Mouse (Mus musculus): ENCODE results near the gene Acss1.

Gene Acss1

DNA sequence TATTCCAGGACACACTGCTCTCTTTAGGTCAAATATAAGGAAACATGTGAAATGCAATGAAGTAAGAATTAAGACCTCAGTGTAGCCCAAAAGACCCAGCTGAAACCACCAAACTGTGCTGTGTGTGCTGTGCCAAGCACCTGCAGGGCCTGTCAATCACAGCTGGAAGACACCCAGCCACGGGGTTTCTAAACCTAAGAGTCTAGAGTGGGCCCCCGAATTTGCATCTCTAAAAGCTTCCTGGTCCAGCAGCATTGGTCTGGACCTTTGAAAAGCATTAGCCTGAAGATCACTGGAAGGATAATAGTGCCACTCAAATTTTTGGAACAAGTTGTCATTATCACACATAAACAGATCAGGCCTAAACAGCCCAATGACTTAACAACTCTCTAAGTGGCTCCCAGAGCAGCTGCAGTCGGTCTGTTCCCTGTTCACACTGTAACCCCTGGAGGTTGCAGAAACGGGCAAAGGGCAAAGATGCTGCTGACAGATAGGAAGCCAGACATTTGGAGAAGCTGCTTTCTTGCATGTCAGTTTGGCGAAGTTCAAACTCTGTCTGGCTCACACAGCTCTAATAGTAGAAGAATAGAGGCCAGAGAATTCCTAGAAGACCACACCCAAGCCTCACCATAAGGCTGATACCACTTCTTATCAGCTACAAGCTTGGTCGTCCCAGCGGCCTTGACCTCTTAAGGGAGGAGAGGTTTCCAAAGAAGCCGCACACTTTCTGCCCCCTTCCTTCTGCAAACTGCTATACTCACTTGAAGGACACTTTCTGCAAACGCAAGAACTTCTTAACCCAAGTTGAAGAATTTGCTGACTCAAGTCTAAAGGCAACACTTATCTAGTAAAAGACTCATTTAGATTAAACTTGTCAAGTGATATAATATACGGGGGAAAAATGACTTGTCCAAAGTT is 2.5 kb downstream of the Acss1 start:
- DNase-seq (ENCODE audit: low read depth), result no peak

DNA sequence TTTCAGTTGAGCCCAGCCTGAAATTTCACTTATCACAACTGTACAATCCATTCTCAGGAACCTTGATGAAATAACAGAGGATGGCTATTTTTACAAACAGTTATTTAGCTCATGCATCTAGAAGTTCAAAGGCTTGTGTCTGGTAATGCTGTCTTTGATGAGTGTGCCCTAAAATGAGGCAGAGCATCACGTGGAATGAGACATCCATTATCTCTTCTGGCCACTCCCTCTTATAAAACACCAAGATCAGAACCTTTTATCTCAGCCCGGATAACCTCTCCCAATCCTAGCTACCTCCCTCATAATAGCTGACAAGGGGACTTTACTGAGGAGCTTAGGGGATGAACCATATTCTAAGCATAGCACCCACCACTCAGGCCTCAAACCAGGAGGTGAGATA is 3.3 kb downstream of the Acss1 start:
- no peak for DNase-seq (ENCODE audit: low read depth)

DNA sequence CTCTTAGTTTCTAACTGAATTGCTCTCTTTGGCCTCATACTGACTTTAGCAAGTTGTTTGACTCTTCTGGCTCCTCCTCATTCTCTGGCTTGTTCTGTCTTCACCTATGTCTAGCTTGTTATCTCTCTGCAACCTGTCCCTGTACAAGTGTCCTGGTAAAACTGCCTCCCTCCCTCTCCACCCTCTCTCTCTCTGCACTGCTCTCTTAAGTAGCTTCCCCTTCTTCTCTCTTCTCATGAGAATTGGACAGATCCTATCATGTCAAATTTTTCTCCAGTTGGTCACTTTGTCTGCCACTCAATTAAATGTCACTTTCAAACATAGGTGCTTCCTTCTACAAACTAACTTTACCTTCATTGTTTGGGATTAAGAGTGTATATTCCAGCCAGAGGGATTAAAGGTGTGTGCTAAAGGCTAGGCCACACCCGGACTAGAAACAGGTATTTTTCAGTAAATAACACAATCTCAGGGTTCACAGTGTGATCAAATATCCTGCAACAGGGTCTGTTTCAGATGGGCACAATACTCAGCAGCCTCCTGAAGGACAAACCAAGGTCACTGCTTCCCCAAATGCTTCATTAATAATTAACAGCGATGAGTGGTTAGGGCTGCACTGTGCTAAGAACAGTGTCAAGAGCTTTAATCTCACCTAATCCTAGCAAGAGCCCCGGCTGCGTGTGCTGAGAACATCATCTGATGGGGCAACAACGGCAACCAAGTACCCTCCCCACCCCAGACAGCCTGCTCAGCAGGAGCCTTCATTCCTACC is 4.0 kb downstream of the Acss1 start:
- no peak for DNase-seq (ENCODE audit: low read depth)

DNA sequence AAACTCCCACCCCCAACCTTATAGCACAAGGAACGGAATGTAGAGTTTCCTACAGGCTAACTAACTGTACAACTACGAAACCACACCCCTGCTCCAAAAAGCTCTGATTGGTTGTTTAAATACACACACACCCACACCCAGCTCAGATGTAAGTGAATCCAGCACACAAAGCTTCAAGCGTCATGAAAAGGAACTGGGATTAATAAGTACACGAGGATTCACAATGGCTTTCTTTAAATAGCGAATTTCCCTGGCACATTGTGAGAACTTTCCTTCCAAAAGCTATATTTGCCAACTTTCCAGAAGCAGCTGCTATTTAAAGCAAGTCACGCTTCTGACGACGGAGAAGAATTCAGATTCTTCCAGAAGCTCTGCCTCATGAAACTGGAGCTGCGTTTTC is 5.0 kb downstream of the Acss1 start:
- DNase-seq (ENCODE audit: low read depth), result no peak

DNA sequence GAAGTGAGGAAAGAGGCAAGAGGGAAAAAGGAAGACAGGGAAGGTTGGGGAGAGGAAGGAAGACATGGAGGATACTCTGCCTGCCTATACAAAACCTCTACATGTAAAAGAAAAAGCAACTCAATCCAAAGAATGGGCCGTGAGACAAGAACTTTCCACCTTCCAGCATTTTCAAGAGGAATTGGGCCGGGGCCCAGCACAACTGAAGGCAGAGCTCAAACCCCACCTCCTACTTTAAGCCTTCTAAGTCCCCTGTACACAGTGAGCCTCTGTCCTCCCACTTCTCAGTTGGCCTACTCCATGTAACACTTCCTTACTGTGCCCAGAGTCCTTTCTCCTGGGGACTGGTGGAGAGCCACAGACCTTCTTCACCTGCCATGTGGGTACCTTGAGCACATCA is 6.3 kb downstream of the Acss1 start:
- no peak for DNase-seq (ENCODE audit: low read depth)

DNA sequence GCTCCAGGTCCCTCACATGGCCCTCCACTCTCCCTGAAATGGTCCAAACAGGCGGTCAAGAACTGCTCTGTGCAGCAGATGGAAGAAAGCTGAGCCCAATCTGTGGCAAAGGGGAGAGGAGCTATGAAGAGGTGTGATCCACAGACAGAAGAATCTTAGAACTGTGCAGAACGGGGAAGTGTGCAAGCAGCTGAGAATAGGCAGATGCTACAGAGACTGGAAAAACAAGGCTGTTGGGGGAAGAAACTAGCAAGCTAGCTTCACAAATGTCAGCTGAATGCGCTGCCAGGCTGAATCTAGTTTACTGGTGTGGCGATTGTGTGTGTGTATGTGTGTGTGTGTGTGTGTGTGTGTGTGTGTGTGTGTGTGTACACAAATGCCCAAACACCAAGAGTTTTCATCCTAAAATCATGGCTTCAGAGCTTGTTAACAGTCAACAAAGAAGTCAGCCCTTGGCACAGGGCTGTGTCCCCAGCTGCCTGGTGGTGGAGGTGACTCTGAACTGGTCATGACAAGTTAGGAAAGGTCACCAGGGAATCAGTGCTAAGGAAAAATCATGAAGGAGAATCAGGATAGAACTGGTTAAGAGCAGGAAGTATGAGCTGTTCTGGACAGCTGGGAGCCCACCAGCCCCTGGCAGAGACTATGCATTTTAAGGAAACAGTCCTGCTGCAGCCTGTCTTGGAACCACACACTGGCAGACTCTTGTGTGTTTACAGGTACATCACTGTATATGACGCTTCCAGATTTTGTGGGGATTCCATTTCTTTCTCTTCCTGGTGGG is 7.4 kb downstream of the Acss1 start:
- no peak for DNase-seq (ENCODE audit: low read depth)

DNA sequence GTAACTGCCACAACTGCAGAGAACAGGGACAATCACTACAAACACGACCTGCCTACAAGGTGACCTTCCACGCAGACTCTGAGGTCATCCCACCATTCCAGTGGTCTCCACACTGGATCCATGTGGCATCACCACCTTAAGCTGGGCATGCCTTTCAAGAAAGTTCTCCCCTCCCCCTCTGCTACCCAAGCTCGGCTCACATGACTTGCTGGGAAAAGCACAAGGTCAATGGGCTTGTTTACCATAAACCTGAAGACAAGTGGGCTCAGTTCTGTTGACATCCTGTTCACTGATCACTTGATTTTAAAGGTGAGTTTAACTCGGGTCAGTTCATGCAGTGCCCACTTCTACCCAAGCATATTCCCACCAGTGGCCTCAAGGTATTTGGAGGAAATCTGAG is 8.3 kb downstream of the Acss1 start:
- no peak for DNase-seq (ENCODE audit: low read depth)

DNA sequence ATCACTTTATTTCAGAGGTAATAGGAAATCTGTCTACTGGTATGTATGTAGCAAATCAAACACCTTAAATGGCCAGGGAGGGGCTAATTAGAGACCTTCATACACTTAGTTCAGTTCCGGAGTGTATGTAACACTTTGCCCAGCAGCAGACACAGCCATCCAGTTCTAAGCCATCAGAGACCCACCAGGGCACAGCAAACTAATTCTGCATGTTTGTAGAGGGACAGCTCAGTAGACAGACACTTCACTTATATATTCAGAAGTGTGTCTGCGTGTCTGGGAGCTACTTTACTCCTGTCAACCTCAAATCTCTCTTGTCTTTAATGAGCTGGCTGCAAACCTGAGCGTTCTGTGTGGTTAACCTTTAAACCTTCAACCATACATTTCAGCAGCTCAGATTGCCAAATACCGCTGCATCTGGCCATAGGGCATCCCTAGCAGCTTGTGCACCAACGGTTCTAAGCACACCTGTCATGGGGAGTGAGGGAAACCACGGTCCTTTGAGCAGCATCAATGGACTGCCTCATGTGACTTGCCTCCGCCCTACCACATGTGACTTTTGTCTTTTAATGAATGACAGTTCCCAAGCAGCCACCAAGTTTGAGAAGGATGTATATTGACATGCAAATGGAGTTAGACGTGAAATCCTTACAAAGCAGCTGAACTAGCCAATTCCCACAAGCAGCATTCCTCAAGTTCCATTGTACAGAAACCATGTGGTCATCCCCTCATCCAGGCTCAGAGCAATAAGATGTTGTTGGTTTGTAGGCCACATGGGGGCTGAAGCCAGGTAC is 11.1 kb downstream of the Acss1 start:
- DNase-seq (ENCODE audit: low read depth), result no peak

DNA sequence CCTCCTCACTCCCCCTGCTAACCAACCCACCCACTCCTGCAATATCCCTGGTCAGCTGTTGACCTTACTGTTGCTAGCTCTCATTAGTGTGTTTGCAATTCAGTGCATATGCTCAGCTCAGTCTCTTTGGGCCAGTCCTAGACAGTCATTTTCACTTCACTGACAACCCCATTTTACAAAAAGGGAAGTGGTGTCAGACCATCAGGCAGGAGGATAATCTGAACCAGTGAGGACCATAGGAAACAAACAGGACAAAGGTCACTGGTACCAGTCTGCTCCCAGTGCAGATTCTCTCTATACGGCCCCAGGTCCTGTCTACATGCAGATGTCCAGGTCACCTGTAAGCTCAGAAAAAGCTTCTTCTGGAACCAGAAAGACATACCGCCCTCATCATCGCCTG is 12.2 kb downstream of the Acss1 start:
- DNase-seq (ENCODE audit: low read depth), result no peak

DNA sequence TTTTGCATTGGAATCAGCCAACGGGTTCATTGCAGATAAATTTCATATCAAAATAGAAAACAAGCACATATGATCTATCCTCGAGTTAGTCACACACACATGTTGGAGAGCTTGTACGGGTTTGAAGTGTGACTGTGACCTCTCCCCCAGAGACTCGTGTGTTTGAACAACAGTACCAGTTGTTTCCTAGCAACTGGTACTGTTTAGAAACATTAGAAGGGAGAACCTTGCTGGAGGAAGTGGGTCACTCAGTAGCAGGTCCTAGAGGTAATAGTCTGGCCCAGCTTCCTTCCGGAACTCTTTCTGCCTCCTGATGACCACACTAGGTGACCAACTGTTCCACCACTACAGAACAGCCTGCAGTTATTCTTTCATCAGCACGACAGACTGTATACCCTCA is 13.0 kb downstream of the Acss1 start:
- DNase-seq (ENCODE audit: low read depth), result no peak

DNA sequence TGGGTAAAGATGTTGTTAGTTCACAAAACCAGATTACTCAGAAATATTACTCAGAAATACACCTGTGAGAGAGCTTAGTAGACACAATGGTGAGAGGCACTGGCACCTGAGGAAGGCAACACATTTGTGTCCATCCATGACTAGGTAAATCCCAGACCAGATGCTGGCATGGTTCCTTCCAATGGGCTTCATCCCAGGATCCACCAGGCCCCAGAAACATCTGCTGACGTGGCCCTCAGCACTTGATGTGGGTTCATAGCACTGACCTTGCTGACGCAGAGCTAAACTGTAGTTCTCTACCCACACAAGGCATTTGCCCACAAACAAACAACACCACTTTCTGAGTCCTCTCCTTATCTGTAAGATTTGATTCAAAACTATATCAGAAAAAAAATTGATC is 13.5 kb downstream of the Acss1 start:
- no peak for DNase-seq (ENCODE audit: low read depth)

DNA sequence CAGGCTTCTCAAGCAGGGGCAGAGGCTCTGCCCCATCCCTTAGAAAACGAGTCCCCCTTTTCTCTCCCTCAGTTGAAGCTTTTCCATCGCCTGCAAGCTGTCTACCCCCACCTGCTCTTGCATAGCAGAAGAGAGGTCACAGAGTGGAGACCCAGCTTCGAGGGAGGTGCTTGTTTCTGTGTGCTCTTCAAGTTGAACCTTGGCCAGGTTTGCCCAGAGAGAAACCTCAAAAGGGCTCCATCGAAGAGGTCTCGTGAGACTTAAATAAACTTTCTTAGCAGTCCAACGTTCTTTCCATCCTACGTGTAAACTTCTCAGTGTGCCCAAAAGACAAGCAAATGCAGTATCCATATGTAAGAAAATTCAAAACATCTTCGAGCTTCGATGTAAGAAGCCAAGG is 16.9 kb downstream of the Acss1 start:
- DNase-seq (ENCODE audit: low read depth), result no peak

DNA sequence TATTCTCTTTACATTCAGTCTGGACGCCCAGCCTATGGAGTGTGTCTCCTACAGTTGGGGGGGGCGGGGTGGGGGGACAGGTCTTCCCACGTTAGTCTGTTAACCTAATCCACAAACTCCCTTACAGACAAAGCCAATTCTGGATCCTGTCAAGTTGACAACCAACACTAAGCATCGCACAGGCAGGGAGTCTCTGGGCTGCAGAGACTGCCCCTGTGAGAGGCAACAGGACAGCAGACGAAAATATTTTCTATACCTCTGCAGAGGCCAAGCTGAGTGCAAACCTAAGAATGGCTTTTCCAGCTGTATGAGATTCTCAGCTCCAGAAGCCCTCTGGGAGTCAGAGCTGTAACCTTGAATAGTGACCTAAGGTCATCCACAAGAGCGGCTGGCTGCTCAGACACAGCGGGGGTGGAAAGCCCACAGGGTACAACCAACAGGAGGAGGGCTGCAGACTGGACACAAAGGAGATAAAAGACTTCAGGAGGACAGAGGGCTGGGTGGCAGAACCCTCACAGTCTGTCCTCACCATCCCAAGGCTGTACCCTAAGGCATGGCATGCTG is 17.7 kb downstream of the Acss1 start:
- no peak for DNase-seq (ENCODE audit: low read depth)

DNA sequence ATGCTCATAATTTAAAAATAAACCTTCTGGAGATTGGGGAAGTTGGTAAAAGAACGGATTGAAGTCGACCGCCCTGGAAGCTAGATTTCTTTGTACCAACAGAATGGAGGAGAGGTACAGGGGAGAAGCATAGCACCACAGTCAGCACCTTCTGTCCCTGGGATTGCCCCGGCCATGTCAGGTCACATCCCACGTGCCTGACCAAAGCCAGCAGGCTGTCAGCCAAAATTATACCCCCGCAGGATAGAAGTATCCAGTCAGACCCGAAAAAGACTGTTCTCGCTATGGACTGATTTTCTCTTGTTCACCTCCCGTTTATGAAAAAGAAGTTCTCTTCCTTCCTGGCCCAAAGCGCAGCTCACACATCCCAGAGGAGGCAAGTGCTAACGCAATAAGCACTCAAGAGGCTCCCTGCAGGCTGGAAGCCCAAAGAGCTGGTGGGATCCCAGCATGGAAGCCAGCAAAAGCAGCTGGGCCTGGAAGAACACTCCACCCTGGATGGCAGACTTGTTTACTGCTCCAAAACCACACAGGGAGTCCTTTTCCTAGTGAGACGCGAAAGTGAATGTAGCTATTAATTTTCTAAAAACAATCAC is 19.9 kb downstream of the Acss1 start:
- no peak for DNase-seq (ENCODE audit: low read depth)

DNA sequence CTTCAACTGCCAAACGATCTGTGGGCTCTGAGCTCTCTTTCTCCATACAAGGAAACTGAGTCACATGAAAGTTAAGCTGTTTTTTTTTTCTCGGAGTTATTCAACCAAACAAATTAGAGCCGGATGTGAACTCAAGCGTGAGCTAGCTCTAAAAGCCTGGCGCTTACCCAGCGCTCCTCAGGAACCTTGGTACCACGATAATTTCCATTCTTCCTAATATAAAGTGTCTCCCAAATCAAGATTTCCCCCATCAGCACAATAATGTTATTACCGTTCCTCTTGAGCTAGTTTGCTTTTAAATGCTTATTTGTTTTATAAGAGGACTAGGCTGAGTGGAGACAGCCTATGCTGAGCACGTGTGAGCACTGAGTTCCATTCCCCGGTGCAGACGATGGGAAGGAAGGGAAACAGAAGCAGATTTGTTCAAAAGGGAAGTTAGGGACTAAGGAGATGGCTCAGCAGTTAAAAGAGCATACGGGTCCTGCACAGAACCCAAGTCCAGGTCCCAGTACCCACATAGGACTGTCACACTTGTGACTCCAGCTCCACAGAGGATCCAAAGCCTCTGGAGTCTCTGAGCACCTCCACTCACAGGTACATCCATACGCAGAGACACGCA is 20.5 kb downstream of the Acss1 start:
- DNase-seq (ENCODE audit: low read depth), result no peak

DNA sequence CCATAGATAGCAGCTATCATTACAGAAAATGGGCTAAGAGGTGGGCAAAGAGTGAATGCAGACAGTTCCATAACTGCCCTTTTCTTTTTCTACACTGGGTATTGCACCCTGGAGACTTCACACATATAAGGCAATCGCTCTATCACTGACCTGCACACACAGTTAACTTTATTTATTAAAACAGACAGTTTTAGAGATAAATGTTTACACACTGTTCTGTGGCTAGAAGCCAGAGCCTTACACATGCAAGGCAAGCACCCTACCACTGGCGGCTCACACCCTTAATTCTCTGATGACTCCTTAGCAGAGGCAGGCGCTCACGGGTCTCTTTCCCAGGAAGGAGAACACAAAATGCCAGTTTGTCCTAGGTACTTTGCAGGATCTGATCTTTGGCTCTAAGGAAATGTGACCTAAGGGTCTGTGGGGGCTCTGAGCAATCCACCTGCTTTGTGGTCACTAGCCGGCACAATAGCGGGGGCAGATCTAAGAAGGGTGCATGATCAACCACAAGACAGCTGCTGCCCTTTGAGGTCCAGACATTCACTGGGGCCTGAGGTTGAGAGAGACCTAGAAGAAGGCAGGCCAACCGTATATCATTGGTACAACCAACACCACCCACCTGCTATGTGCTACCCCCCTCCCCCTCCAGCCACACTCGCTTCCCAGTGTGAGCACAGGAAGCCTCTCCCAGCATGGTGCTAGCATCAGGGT is 21.7 kb downstream of the Acss1 start:
- no peak for DNase-seq (ENCODE audit: low read depth)

DNA sequence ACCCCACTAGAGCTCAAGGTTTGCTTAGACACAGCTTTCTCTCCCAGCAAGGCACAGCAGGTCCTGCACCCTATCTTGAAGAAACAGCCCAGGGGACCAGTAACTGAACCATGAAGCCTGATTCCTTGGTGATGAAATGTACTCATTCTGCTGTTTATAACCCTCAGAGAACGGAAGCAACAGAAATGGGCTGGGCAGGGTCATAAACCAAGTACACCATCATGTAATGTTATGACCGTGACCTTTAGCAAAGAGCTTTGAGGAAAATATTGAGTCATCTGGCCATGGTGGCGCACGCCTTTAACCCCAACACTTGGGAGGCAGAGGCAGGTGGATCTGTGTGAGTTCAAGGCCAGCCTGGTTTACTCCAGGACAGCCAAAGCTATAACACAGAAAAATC is 23.1 kb downstream of the Acss1 start:
- DNase-seq (ENCODE audit: low read depth), result peak; percentile 27

DNA sequence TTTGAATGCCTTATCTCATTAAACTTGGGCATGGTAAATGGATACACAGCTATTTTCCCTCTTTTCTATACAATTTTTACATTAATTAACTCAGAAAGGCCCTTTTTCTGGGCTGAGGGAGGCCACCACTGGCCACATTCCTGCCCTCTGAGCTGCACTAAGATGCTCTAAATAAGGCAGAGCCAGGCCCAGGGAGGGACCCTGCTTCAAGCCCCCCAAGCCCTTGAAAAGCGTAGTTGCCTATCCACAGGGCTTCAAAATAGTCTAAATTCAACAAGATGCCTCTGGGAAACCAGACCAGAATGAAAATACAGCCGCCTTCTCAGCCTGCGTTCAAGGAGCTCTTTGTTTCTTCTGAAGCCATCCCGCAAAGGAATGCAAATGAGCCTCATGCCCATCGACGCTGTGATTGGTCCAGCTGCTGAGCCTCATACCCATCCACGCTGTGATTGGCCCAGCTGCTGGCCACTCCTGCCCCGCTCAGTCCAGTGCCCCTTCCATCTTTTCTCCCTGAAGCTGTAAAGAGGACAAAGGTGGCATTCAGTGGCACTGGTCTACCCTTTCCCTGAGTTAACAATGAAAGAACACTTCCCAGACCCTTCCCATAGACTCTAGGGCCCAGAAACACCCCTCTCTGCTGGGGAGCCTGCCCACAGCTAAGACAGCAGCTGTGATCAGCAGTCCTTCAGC is 24.4 kb downstream of the Acss1 start:
- no peak for DNase-seq (ENCODE audit: low read depth)

DNA sequence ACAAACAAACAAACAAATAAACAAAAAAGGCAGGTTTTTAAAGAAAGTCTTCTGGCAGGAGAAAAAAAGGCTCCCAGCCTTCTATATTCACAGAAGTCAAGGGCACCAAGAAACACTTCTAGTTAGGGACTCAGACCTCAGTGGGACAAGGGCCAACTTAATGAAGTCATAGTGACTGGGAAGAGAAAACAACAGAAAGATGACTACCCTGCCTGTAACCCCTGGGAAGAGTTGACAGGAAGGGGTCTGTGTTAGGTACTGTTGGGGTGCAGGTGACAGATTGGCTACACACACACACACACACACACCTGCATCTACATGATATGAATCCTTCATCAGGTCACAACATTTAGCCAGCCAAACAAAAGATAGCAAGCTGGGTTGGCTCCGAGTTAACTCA is 25.1 kb downstream of the Acss1 start:
- DNase-seq (ENCODE audit: low read depth), result no peak

Measured in induced T-regulatory cell, adult 2 months (primary cell).